Mouse (Mus musculus) stomach, postnatal 0 days (tissue): ENCODE measurements around the gene Ankrd39.

Experiments used
- CTCF ChIP-seq: IDR thresholded peaks from 2 replicates; pipeline ENCODE4 v1.5.1; 2016; ENCODE audit warnings: antibody characterized with exemption, low read depth, mild to moderate bottlenecking, moderate library complexity
- EP300 ChIP-seq: optimal IDR thresholded peaks from 2 replicates; pipeline ENCODE3; 2016; ENCODE audit warnings: antibody characterized with exemption

GRCm38 (mm10) chr1:36595167-36595931 lies 48.1 kb upstream of the Ankrd39 start:
- TF ChIP-seq CTCF (peak; percentile 45), EP300 (no peak)
